Mouse (Mus musculus): Measurements from ENCODE around the gene Tmem126a. TPM values are rescaled to one million over a fixed set of nuclear protein-coding genes. Genes with fewer than 3 reads are reported as not detected.
A peak's percentile ranks its signal among the peaks of the same experiment; 100 is the strongest.

Tmem126a gene
- total and polyA plus RNA-seq, 2 experiments = 25.0 to 68.2 TPM

GRCm38 (mm10) chr7:90443101-90444091, 13.6 kb downstream of the Tmem126a start:
- WGBS = under 1% methylated on average over 112 of the region's 123 CpGs
- no peak for DNase-seq (ENCODE audit: extremely low read depth, low read depth, low spot score)
- TF ChIP-seq POLR2A (IDR thresholded peaks at IDR 0.05; ENCODE audit: extremely low read depth, insufficient read depth, low read length) = 0 out of 2 replicates have a peak, but pooled peaks have one; percentile 10
- peak; percentile 53 for TF ChIP-seq CTCF (IDR thresholded peaks at IDR 0.05; ENCODE audit: low read depth, low read length)
- peaks cover 9% of the 10 kb centered on the region for H3K36me3 ChIP-seq (ENCODE audit: control insufficient read depth, insufficient read depth, low read length)
- no peaks in the 10 kb centered on the region for H3K27me3 ChIP-seq (ENCODE audit: control insufficient read depth, insufficient read depth, low read length)
- H3K79me2 ChIP-seq (ENCODE audit: control insufficient read depth, insufficient read depth, low read length) = peaks cover 14% of the 10 kb centered on the region
- peak overlapping the region; percentile 98 for H3K27ac ChIP-seq (replicated peaks; ENCODE audit: insufficient read depth, low read depth, low read length)
- peaks cover 11% of the 10 kb centered on the region; the same call in 1 of the 2 replicates for H3K4me1 ChIP-seq (ENCODE audit: control insufficient read depth, insufficient read depth, low read length)
- peak overlapping the region; percentile 96 for H3K4me3 ChIP-seq (ENCODE audit: insufficient read depth, low read depth, low read length)
- H3K9ac ChIP-seq (ENCODE audit: low read depth, low read length) = peak overlapping the region; percentile 98

GRCm38 (mm10) chr7:90442518-90443080, 14.4 kb downstream of the Tmem126a start, which contains the start of gene Crebzf:
Gene Crebzf, plus strand, starts transcription at chr7:90442729.
- no peaks in the 10 kb centered on the region for H3K27me3 ChIP-seq (ENCODE audit: control insufficient read depth, insufficient read depth, low read length)
- peaks cover 6% of the 10 kb centered on the region for H3K36me3 ChIP-seq (ENCODE audit: control insufficient read depth, insufficient read depth, low read length)
- H3K4me3 ChIP-seq (ENCODE audit: insufficient read depth, low read depth, low read length) = peak within 1 kb of the TSS; percentile 96
- H3K27ac ChIP-seq (replicated peaks; ENCODE audit: insufficient read depth, low read depth, low read length) = peak within 1 kb of the TSS; percentile 98
- peaks cover 8% of the 10 kb centered on the region; the same call in 1 of the 2 replicates for H3K4me1 ChIP-seq (ENCODE audit: control insufficient read depth, insufficient read depth, low read length)
- no peak for TF ChIP-seq CTCF (IDR thresholded peaks at IDR 0.05; ENCODE audit: low read depth, low read length)
- TF ChIP-seq POLR2A (IDR thresholded peaks at IDR 0.05; ENCODE audit: extremely low read depth, insufficient read depth, low read length) = peak; percentile 83
- under 1% methylated on average over 54 of the region's 54 CpGs for WGBS
- peak; percentile 95 for DNase-seq (ENCODE audit: extremely low read depth, low read depth, low spot score)
- peak within 1 kb of the TSS; percentile 98 for H3K9ac ChIP-seq (ENCODE audit: low read depth, low read length)
- peaks cover 14% of the 10 kb centered on the region for H3K79me2 ChIP-seq (ENCODE audit: control insufficient read depth, insufficient read depth, low read length)

DNA sequence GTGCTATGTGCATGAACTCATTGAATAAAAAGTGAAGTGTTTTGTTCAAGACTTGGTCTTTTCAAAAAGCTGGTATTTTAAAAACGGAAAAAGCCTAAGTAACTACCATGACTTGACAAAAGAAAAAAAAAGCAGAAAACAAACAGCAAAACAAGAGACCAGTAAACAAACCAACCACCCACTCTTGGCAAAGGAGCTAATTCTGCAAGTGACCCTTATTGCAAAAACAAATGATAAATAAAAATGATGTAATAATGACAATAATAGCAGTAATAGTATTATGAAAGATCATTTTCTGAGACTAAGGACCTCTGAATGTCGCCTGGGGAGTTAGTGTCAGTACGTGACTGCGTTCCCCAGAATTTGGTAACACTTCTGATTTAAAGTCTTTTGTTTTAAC, 15.0 kb downstream of the Tmem126a start:
- Histone ChIP-seq H3K27me3 (ENCODE audit: control insufficient read depth, insufficient read depth, low read length) (no peaks in the 10 kb centered on the region), H3K9ac (ENCODE audit: low read depth, low read length) (0 out of 2 replicates have a peak overlapping the region, but pooled peaks have one; percentile 26), H3K4me1 (ENCODE audit: control insufficient read depth, insufficient read depth, low read length) (peaks cover 6% of the 10 kb centered on the region; the same call in 1 of the 2 replicates), H3K27ac (replicated peaks; ENCODE audit: insufficient read depth, low read depth, low read length) (no peak overlapping the region), H3K4me3 (ENCODE audit: insufficient read depth, low read depth, low read length) (peak overlapping the region; percentile 5; the same call in 1 of the 2 replicates), H3K36me3 (ENCODE audit: control insufficient read depth, insufficient read depth, low read length) (peaks cover 2% of the 10 kb centered on the region), H3K79me2 (ENCODE audit: control insufficient read depth, insufficient read depth, low read length) (peaks cover 14% of the 10 kb centered on the region)
- DNase-seq (ENCODE audit: extremely low read depth, low read depth, low spot score) = no peak
- no peak for TF ChIP-seq CTCF (IDR thresholded peaks at IDR 0.05; ENCODE audit: low read depth, low read length)
- no peak for TF ChIP-seq POLR2A (IDR thresholded peaks at IDR 0.05; ENCODE audit: extremely low read depth, insufficient read depth, low read length)
- 11% methylated on average over 4 of the region's 4 CpGs for WGBS

DNA sequence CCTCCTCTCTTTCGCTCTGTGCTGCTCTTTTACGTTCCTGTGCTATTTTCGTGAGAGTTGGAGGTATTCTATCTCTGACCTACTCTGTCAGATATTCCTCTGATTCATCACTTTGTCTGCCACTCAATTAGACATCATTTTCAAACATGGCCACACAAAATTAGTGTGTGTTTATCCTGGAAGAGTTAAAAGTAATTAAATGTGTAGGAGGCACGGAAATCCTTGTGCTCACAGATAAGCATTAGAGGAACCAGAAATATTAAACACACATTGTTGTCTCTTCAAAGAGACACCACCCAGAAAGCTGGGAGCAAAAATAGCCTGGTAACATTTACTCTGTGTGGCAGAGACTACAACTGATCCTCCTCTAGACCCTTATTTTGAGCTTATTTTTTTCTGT, 17.0 kb downstream of the Tmem126a start:
- TF ChIP-seq CTCF (IDR thresholded peaks at IDR 0.05; ENCODE audit: low read depth, low read length) (no peak), POLR2A (IDR thresholded peaks at IDR 0.05; ENCODE audit: extremely low read depth, insufficient read depth, low read length) (no peak)
- WGBS = 86% methylated on average over 4 of the region's 4 CpGs

GRCm38 (mm10) chr7:90432221-90432620, 24.8 kb downstream of the Tmem126a start:
- Histone ChIP-seq H3K9ac (ENCODE audit: low read depth, low read length) (no peak overlapping the region), H3K4me3 (ENCODE audit: insufficient read depth, low read depth, low read length) (no peak overlapping the region), H3K4me1 (ENCODE audit: control insufficient read depth, insufficient read depth, low read length) (no peaks in the 10 kb centered on the region), H3K27ac (replicated peaks; ENCODE audit: insufficient read depth, low read depth, low read length) (no peak overlapping the region), H3K79me2 (ENCODE audit: control insufficient read depth, insufficient read depth, low read length) (no peaks in the 10 kb centered on the region), H3K27me3 (ENCODE audit: control insufficient read depth, insufficient read depth, low read length) (no peaks in the 10 kb centered on the region), H3K36me3 (ENCODE audit: control insufficient read depth, insufficient read depth, low read length) (no peaks in the 10 kb centered on the region)
- TF ChIP-seq POLR2A (IDR thresholded peaks at IDR 0.05; ENCODE audit: extremely low read depth, insufficient read depth, low read length) (no peak), CTCF (IDR thresholded peaks at IDR 0.05; ENCODE audit: low read depth, low read length) (no peak)
- no peak for DNase-seq (ENCODE audit: extremely low read depth, low read depth, low spot score)

More for the DNA sequence above, 17.0 kb downstream of the Tmem126a start:
- H3K27me3 ChIP-seq (ENCODE audit: control insufficient read depth, insufficient read depth, low read length) = no peaks in the 10 kb centered on the region
- peaks cover 4% of the 10 kb centered on the region; the same call in 1 of the 2 replicates for H3K4me1 ChIP-seq (ENCODE audit: control insufficient read depth, insufficient read depth, low read length)
- H3K4me3 ChIP-seq (ENCODE audit: insufficient read depth, low read depth, low read length) = no peak overlapping the region
- DNase-seq (ENCODE audit: extremely low read depth, low read depth, low spot score) = no peak
- H3K9ac ChIP-seq (ENCODE audit: low read depth, low read length) = no peak overlapping the region
- H3K79me2 ChIP-seq (ENCODE audit: control insufficient read depth, insufficient read depth, low read length) = peaks cover 14% of the 10 kb centered on the region
- H3K27ac ChIP-seq (replicated peaks; ENCODE audit: insufficient read depth, low read depth, low read length) = no peak overlapping the region
- no peaks in the 10 kb centered on the region for H3K36me3 ChIP-seq (ENCODE audit: control insufficient read depth, insufficient read depth, low read length)
